Mouse (Mus musculus): ENCODE results near the gene Klhl7.
"Not testable (repeated sequence)": the region's sequence is repeated elsewhere in the genome, so short reads cannot be mapped to it uniquely, and the experiment has no call there.

Gene Klhl7

DNA sequence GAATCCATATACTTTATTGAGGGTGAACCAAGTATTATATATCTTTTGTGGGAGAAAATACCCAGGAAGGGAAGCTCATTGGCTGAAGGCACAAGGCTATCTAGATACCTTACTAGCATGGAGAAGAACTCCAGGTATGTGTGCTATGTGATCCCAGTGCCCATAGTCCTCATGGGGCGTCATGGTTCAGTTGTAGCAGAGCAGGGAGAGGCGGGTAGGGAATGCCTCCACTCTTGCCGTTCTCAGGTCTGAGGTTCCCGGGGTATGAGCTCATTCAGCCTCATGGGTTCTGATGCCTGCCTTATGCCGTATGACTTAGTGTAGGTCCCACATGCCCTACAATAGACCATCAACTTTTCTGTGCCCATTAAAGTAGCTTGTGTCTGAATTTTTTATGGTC is 4.5 kb upstream of the Klhl7 start:
- DNase-seq = no peak

DNA sequence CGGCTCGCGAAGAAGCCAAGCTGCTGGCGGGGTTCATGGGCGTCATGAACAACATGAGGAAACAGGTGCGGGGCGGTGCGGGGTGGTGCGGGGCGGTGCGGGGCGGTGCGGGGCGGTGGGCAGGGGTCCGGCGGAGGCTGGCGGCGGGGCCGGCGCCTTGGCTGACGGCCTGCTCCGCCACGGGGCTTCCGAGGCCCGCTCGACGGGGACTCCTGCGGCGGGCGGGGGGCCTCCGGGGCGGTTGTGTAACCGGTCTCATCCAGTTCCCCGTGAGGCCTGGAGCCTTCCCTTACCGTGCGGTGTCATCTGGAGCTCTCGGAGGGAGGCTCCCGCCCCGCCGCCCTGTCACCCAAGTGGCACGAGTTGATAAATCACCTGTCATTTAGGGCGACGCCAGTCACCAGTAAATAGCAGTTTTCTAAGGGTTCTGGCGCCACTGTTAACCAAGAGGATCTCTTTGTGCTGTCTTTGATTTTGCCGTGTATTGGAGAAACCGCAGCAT is 456 bp downstream of the Klhl7 start:
- peak; percentile 67 for DNase-seq

DNA sequence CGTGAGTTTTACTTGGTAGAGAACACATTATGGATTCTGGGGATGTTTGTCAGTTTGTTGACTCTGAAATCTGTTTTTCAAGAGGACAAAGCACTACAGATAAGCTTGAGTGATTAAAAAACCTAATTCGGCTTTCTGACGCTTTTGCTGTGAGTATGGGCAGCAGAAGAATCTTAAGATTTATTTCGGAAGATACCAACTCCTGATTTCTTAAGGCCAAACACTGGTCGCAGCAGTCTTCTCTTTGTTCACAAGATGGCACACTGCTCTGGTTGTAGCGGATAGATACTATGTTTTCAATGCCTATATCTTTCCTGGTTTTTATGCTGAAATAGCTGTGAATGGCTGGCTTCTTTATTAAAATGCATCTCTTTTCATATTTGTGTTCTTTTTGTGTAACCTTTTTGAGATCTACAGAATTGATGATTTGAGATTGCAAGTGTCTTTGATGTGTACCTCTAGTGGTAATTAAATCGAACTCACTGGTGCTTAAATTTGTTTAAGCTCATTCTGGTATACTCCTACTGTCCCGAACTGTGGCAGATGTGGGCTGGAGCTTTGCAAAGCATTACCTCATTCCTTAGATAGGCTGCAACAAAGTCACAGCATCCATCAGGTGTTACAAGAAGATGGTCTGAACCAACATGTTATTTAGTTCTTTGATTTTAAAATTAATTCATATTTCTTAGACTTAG is 1.2 kb downstream of the Klhl7 start:
- no peak for DNase-seq

DNA sequence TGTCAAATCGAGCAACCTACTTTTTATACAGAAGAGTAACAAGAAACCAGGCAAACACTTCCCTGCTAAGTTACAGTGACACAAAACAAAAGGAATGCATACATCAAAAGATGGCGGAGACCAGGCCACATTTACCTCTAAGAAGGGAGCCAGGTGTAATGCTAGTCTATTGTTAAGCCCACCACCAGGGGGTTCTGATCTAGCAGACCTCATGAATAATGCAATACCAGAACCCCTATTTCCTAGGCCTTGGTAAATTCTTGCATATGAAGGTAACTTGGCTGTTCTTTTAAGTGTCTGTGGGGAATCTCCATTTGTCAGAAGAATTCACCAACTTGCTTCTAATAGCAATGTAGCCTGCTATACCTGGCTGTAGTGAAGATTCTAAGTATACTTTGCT is 2.8 kb downstream of the Klhl7 start:
- DNase-seq = not testable (repeated sequence)

DNA sequence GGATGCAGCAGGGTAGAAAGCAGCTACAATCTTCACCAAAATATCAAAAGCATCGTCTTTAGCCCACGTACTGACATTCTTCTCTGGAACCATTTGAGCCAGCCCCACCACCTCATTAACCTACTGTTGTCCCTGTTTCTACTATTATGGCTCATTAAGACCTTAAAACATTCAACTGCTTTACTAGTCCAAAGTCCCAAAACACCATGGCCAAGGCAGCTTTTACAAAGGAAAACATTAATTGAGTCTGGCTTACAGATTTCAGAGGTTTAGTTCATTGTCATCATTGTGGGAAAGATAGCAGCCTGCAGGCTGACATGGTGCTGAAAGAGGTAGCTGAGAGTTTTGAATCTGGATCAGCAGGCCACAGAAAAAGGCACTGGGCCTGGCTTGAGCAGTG is 3.4 kb downstream of the Klhl7 start:
- DNase-seq = no peak

DNA sequence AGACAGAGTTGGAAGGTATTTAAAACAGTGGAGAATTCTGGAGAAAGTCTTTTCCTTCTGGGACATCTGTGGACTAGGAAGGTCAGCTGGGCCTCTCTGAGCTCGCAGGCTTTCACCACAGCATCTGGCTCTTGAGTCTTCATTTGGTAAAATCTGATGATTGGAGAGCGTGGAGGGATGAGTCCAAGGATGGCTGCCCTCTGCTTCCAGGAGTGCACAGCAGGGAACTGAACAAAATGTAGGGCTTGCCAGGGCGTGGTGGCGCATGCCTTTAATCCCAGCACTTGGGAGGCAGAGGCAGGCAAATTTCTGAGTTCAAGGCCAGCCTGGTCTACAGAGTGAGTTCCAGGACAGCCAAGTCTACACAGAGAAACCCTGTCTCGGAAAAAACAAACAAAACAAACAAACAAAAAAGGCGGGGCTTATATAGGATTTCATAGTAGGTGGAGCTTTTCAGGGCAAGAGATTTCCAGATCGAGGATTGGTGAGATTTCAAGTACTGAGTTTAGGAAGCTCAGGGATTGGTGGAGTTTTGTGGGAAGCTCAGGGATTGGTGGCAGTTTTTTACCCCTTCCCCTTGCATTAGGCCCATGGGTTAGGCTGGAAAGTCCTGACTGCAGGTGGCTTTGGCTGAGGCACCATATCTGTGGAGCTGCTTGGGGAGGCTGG is 6.8 kb downstream of the Klhl7 start:
- DNase-seq = no peak

DNA sequence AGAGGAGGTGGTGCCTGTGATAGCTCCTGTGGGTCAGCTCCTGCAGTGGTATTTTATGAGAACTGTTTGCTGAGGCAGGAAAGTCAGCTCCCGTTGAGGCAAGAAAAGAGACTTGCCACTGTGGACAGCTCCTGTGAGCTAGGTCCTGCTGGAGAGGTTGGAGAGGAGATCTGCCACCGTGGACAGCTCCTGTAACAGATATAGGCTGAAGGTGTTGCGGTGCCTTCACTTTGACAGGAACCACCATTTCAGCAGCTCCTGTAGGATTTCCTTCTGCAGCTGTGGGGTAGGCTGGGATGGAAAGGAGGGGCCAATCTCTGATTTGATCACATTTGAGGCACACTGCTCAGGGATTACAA is 7.3 kb downstream of the Klhl7 start:
- no peak for DNase-seq

DNA sequence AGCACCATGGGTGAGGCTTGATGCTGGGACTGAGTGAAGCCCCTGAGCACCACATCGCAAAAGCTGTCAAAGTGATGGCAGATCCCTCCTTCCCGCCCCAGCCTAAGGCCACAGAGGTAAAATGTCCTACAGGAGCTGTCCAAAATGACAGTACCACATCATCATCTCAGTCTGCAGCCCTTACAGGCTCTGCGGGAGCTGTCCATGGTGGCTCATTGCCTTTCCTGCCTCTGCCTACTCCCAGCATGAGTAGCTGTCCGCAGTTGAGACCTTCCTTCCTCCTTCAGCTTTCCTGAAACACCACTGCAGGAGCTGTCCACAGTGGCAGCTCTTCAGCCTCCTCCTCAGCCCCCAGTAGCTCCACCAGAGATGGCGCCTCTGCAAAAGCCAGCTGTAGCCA is 9.7 kb downstream of the Klhl7 start:
- no peak for DNase-seq

DNA sequence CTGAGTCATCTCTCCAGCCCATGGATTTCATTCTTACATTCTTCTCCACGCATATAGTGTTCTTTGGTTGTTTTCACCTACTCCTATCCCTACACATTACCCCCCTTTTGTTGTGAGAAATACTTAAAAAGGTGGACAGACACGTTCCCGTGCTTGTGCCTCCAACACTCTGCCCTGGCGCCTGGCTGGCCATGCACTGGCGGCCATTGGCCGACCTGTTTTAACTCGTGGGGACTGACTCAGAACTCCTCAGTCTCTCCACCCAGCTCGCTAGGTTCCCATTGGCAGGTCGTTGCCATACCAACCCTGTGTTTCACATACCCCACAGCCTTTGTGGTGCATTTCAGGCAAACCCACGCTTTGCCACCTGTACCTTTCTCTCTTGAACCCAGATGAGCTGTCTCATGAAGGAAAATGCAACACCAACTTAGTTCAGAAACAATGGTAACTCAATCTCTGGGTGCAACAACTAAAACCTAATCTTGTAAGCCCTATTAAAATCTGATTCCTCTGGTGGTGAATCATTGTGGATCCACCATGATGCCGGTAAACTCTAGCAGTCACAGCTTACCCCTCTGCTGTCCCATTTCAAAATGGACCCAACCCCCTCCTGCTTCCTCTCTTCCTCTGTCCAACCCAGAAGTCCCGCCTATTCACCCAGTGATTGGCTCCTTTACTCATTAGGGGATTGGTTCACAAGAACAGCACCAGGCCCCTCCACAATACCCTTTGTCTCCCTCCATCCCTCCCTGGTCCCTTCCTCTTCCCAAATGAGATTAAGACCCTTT is 11.9 kb downstream of the Klhl7 start:
- DNase-seq = no peak

DNA sequence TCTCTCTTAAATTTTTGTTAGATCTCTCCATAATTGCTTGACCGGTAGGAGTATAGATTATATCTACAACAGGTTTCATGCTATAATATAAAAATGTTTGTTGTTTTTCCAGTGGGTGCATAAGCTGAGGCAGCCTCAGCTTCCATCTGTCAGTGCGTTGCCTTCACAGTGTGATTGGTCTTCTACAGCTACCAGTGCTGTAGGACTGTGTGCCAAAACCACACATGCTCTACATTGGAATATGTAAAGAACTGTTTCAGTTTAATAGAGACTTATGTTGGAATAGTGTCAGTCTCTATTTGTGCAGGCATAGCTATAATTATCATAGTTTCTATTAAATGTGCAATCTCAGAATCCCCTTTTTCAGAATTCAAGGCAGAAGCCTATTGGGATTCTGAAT is 21.8 kb downstream of the Klhl7 start:
- DNase-seq = no peak

DNA sequence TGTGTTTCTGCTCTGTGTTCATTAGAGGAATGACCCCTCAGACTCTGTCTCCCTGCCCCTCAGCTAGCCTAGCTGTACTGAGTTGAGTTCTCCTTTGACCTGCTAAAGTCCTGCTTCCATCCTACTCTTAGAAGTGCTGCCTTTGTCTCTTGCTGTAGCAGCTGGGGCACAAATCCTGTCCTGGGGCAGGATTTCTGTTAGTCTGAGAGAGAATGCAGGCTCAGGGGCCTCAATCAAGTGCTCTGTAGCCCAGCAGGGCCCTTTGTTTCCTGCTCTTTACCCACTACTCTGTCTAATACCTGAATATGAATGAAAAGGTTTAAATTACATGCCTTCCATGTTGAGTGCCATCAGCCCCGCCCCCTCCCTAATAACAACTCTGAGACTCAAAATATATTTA is 23.8 kb downstream of the Klhl7 start:
- no peak for DNase-seq

DNA sequence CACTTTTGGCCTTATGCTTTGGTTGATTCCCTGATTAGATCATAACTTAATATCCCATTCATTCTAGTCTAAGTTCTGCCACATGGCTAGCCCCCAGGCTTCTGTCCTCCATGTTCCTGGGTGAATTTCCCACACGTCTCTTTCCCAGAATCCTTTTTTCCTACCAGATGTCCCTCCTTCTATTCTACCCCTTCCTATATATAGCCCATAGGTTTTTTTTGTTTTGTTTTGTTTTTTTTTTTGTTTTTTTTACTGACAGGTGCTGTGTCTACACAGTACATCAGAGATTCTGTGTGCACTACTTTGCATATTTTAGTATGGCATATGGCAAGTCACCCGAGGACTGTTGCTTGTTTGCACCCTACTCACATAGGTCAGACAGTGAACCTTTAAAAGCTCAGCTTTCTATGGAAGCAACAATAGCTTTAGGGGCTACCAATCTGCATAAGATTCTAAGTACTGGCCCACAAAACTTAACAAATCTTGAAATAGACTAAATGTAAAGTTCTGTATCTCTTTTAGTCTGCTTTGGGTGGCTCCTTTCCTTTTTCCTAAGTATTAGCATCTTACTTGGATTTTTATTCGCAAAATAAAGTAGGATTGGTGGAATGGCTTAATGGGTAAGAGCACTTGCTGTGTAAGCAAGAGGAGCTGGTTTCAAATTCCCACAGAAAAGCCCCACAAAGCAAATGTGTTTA is 24.3 kb downstream of the Klhl7 start:
- DNase-seq = no peak

DNA sequence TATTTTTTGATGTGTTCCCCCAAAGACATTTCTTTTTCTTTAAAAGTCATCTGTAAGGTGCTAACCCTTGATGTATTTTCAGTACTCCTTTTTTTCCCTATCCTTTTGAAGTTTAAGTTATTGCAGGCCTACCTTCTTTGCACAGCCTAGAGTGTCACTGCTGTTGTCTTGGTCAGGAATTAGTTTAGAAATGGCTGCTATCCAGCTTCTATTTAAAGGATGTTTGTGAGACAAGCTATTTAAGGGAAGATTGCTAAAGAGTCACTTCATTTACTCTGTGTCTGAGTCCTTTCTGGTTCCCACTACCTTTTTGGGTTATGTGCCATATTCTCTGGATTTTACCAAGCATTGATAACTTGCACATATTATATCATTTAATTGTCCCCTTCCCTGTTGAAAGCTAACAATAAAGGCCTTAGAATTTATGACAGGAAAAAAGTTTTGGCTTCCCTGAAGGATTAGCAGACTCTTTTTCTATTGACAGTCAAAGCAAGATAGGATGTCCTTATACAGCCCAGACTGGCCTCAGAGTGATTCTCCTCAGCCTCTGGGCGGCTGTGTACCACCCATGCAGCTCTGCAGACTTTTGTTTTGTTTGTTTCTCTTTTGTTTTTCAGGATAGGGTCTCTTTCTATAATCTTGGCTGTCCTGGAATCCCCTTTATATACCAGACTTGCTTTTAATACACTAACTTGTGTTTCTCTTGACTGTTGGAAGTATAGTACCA is 25.7 kb downstream of the Klhl7 start:
- no peak for DNase-seq

DNA sequence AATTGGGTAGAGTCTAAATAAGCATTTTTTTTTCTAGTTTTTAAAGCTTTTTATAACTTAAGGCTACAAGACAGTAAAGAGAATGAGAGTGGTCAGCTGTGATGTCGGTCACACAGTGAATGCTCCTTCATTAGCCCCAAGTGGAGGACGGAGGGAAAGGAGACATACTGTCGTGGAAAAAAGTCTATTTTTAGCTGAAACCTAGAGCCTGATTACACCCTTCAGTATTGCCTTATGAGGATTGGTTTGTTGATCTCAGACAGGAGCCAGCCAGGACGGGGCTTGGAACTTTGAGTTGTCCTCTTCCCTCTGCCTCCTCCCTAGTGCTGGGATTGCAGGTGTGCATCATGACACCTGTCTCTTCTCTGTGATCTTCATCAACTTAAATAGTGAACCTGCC is 26.6 kb downstream of the Klhl7 start:
- no peak for DNase-seq

DNA sequence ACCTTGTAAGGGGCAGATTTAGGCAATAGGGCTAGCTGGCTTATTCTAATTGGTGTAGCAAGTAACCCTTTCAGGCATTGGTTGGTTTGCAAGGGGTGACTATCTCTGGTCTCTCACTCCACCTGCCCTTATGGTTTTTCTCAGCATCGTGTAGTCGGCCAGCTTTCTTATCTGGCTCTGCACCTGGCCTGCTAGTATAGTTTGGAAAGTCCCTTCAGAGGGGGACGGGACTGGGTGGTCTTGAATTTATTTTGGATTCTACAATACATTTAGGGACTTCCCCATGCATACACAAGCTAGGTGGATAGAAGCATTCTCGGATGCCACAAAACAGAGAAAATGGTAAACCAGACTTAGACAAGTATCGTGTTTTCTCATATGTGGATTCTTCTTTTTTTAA is 46.6 kb downstream of the Klhl7 start:
- no peak for DNase-seq

DNA sequence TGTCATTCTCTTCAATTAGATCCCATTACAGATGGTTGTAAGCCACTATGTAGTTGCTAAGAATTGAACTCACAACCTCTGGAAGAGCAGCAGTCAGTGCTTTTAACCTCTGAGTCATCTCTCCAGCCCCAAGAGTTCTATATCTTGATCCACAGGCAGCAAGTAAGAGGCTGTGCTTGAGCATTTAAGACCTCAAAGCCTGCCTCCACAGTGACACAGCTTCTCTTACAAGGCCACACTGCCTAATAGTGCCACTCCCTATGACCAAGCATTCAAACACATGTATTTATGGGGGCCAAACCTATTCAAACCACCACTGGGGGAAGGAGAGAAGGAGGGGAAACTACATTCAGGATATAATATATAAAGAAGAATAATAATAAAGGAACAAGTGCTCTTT is 51.8 kb downstream of the Klhl7 start:
- DNase-seq = no peak

DNA sequence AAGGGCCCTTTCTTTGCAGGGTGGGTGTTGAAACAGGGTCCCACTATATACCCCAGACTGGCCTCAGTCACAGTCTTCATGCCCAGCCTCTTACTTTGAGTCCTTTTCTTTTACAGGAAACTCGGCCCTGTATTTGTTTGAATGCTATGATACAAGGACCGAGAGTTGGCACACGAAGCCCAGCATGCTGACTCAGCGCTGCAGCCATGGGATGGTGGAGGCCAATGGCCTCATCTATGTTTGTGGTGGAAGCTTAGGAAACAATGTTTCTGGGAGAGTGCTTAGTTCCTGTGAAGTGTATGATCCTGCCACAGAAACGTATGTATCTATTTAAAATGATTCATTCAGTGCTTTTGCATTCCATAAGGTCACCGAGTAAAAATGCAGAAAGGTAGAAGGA is 56.4 kb downstream of the Klhl7 start:
- DNase-seq = no peak

DNA sequence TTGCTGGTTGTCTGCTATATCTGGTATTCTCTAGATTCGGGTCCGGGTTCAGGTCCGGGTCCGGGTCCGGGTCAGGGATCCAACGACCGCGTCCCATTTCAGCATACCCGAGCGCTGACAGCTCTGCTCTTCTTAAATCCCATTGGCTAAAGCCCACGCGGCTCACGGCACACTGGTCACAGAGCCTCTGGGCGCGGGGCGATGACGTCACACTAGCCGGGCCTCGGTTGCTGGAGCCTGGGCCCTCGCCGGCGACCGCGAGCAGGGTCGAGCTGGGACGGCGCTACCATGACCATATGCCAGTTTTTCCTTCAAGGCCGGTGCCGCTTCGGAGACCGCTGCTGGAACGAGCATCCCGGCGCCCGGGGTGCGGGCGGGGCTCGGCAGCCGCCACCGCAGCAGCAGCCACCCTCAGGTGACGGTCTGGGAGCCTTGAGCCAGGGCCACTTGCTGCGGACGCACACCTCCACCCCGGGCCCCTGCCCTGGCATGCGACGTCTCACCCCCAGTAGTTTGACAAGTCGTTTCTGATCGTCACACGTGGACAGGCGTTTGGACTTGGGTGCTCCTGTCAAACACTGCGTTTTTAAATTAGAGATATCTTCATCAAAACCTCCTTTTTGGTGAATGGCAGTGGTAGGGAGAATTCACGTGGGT is 64.5 kb downstream of the Klhl7 start, which contains the start of gene Nupl2:
Nupl2 (plus strand) TSS at position 175 of the 657 bp plus-strand sequence.
- peak; percentile 94 for DNase-seq

DNA sequence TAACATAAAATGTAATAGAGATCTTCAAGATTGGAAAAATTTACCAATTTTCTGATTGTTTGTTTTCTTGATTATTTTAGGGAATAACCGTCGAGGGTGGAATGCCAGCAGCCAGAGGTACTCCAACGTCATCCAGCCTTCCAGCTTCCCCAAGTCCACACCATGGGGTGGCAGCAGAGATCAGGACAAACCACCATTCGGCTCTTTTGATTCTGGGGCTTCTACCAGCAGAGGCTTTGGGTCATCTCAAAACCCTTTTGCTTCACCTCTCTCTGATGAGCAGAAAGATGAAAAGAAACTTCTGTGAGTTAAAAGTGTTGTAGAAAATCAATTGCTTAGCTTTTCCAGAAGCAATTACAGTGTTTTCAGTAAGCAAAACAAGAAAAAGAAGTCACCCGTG is 66.9 kb downstream of the Klhl7 start:
- DNase-seq = no peak

DNA sequence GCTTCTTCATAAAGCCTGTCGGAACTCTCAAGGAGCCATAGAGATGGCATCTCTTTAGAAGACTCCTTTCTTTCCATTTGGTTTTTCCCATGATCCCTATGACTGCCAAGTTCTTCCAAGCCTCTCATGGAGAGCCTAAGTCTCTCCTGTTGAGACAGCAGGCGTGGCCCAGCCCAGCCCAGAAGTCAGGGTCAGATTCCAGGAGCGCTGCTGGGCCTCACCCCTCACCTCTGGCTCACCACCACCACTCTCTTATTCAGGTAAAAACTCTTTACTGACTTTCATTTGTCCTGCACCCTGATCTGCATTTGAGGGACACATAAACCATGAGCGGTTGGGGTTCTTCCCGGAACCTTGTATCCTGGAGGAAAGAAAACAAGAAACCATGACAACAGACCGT is 69.5 kb downstream of the Klhl7 start:
- no peak for DNase-seq

DNA sequence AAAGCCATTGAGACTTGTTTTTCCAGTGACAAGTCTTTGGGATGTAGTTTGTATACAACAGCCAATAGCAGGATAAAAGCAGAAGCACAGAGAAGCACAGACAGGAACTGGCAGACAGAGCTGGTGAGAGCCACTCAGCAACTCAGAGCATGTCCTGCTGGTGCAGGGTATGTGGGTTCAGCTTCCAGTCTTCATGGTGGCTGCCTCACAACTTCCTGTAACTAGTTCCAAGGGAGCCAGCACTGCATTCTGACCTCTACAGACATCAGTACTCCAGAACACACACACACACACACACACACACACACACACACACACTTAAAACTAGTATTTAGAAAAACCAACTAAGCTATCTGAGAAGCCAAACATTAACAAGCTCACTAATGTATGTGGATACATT is 71.7 kb downstream of the Klhl7 start:
- DNase-seq = no peak

All from right cerebral cortex, postnatal 25 days (tissue).